Mouse (Mus musculus): ENCODE results near the gene Fam167b. TPM values are rescaled to one million over a fixed set of nuclear protein-coding genes. Genes with fewer than 3 reads are reported as not detected.

Gene Fam167b
- total and polyA plus RNA-seq, 3 experiments: 1.1 to 1.2 TPM; not detected in 1

GRCm38 (mm10) chr4:129565139-129565538 is 13.2 kb downstream of the Fam167b start:
- no peaks in the 10 kb centered on the region for H3K9me3 ChIP-seq (replicated peaks; ENCODE audit: low read length)
- no peak overlapping the region for H3K4me2 ChIP-seq (ENCODE audit: insufficient read depth, low read depth, poor library complexity, severe bottlenecking)
- TF ChIP-seq MAFK (IDR thresholded peaks at IDR 0.05; ENCODE audit: insufficient replicate concordance, low read length): no peak
- in situ Hi-C loops (cut with MboI; ENCODE audit: low pct_ligation_motif_present, low pct_unique_long_range_greater_than_20kb, low sequenced_read_pairs): no loop called here
- DNase-seq (ENCODE audit: extremely low read depth): no peak
- H3K79me2 ChIP-seq (replicated peaks; ENCODE audit: control insufficient read depth, extremely low read depth, insufficient read depth, poor library complexity, severe bottlenecking): no peaks in the 10 kb centered on the region
- no peak overlapping the region for H3K27ac ChIP-seq (ENCODE audit: insufficient read depth, low read depth)
- H3K9ac ChIP-seq (ENCODE audit: insufficient read depth, low read depth): no peak overlapping the region
- dilution Hi-C loops (cut with MboI; ENCODE audit: extremely low pct_ligation_motif_present, extremely low pct_unique_long_range_greater_than_20kb, low sequenced_read_pairs): no loop called here
- H3K27me3 ChIP-seq (replicated peaks): no peaks in the 10 kb centered on the region
- H3K36me3 ChIP-seq (replicated peaks in 1 of 2; ENCODE audit: control insufficient read depth in 1 of 2, insufficient read depth in 1 of 2, low read length in 1 of 2): no peaks in the 10 kb centered on the region
- H3K4me1 ChIP-seq (ENCODE audit: control insufficient read depth in 1 of 2, insufficient read depth in 2 of 2): peaks cover 4 to 18% of the 10 kb centered on the region in 2 experiments
- no peak overlapping the region for H3K4me3 ChIP-seq (replicated peaks in 1 of 3; ENCODE audit: low read depth in 2 of 3, low read length in 2 of 3, poor library complexity in 1 of 3)

- Histone ChIP-seq H3K27ac (ENCODE audit: insufficient read depth, low read depth) (no peak overlapping the region), H3K4me1 (ENCODE audit: control insufficient read depth in 1 of 2, insufficient read depth in 2 of 2) (peaks cover 0 to 9% of the 10 kb centered on the region in 2 experiments; a peak in 2 of 4 replicates)
These were observed 14.6 kb downstream of the Fam167b start for GRCm38 (mm10) chr4:129563718-129564117.

GRCm38 (mm10) chr4:129561184-129561583 is 17.2 kb downstream of the Fam167b start:
- TF ChIP-seq MEF2A (IDR thresholded peaks at IDR 0.05; ENCODE audit: borderline replicate concordance, low read depth, low read length): no peak
- no peak for TF ChIP-seq USF2 (conservative IDR thresholded peaks at IDR 0.05; ENCODE audit: low read depth, low read length)
- no peaks in the 10 kb centered on the region for H3K9me3 ChIP-seq (replicated peaks; ENCODE audit: low read length)
- peaks cover under 1 to 17% of the 10 kb centered on the region in 2 experiments for H3K4me1 ChIP-seq (ENCODE audit: control insufficient read depth in 1 of 2, insufficient read depth in 2 of 2)
- no peaks in the 10 kb centered on the region; the same call in 1 of the 2 replicates for H3K79me2 ChIP-seq (replicated peaks; ENCODE audit: control insufficient read depth, extremely low read depth, insufficient read depth, poor library complexity, severe bottlenecking)
- H3K27ac ChIP-seq (ENCODE audit: insufficient read depth, low read depth): no peak overlapping the region
- in situ Hi-C loops (cut with MboI; ENCODE audit: low pct_ligation_motif_present, low pct_unique_long_range_greater_than_20kb, low sequenced_read_pairs): no loop called here
- H3K27me3 ChIP-seq (replicated peaks): no peaks in the 10 kb centered on the region
- no peak overlapping the region for H3K9ac ChIP-seq (ENCODE audit: insufficient read depth, low read depth)
- H3K4me3 ChIP-seq (replicated peaks in 1 of 3; ENCODE audit: low read depth in 2 of 3, low read length in 2 of 3, poor library complexity in 1 of 3): no peak overlapping the region
- H3K36me3 ChIP-seq (replicated peaks in 1 of 2; ENCODE audit: control insufficient read depth in 1 of 2, insufficient read depth in 1 of 2, low read length in 1 of 2): peaks cover 0 to under 1% of the 10 kb centered on the region in 2 experiments
- dilution Hi-C loops (cut with MboI; ENCODE audit: extremely low pct_ligation_motif_present, extremely low pct_unique_long_range_greater_than_20kb, low sequenced_read_pairs): no loop called here
- no peak for DNase-seq (ENCODE audit: extremely low read depth)
- no peak overlapping the region for H3K4me2 ChIP-seq (ENCODE audit: insufficient read depth, low read depth, poor library complexity, severe bottlenecking)

More at GRCm38 (mm10) chr4:129563718-129564117, 14.6 kb downstream of the Fam167b start:
- Histone ChIP-seq H3K79me2 (replicated peaks; ENCODE audit: control insufficient read depth, extremely low read depth, insufficient read depth, poor library complexity, severe bottlenecking) (no peaks in the 10 kb centered on the region), H3K4me2 (ENCODE audit: insufficient read depth, low read depth, poor library complexity, severe bottlenecking) (no peak overlapping the region), H3K4me3 (replicated peaks in 1 of 3; ENCODE audit: low read depth in 2 of 3, low read length in 2 of 3, poor library complexity in 1 of 3) (no peak overlapping the region), H3K9me3 (replicated peaks; ENCODE audit: low read length) (no peaks in the 10 kb centered on the region), H3K27me3 (replicated peaks) (no peaks in the 10 kb centered on the region), H3K9ac (ENCODE audit: insufficient read depth, low read depth) (no peak overlapping the region), H3K36me3 (replicated peaks in 1 of 2; ENCODE audit: control insufficient read depth in 1 of 2, insufficient read depth in 1 of 2, low read length in 1 of 2) (no peaks in the 10 kb centered on the region)
- TF ChIP-seq KAT2A (IDR thresholded peaks at IDR 0.05; ENCODE audit: insufficient replicate concordance, low read length) (no peak), E2F4 (IDR thresholded peaks at IDR 0.05; ENCODE audit: insufficient replicate concordance, low read depth, low read length) (no peak)
- no peak for DNase-seq (ENCODE audit: extremely low read depth)
- in situ Hi-C loops (cut with MboI; ENCODE audit: low pct_ligation_motif_present, low pct_unique_long_range_greater_than_20kb, low sequenced_read_pairs): no loop called here
- dilution Hi-C loops (cut with MboI; ENCODE audit: extremely low pct_ligation_motif_present, extremely low pct_unique_long_range_greater_than_20kb, low sequenced_read_pairs): no loop called here
